Mouse (Mus musculus): Measurements from ENCODE around the gene Gpr37l1. TPM values are rescaled to one million over a fixed set of nuclear protein-coding genes. Genes with fewer than 3 reads are reported as not detected.
"Not testable (repeated sequence)": the region's sequence is repeated elsewhere in the genome, so short reads cannot be mapped to it uniquely, and the experiment has no call there.

Gpr37l1 gene
- polyA plus RNA-seq, 1 experiment from 2014 or later: not detected

- H3K27me3 ChIP-seq (ENCODE audit: insufficient read depth, low read length): 0 out of 2 replicates have a peak, but pooled peaks cover 4% of the 10 kb centered on the region
- no peaks in the 10 kb centered on the region for H3K36me3 ChIP-seq (replicated peaks; ENCODE audit: insufficient read depth, low read length)
- no peak for ATAC-seq
- no peak overlapping the region for H3K4me2 ChIP-seq (ENCODE audit: low read depth, low read length)
- no peak for DNase-seq
- H3K4me1 ChIP-seq (ENCODE audit: insufficient read depth): no peaks in the 10 kb centered on the region
- no peak for TF ChIP-seq EP300 (IDR thresholded peaks at IDR 0.05; ENCODE audit: low read depth)
- TF ChIP-seq CTCF (IDR thresholded peaks at IDR 0.05; ENCODE audit: low read depth): no peak
- H3K9ac ChIP-seq (replicated peaks): no peak overlapping the region
- no peak overlapping the region for H3K27ac ChIP-seq (ENCODE audit: low read depth)
- H3K4me3 ChIP-seq (ENCODE audit: low read depth, low read length): no peak overlapping the region
- H3K9me3 ChIP-seq (ENCODE audit: low read length): no peaks in the 10 kb centered on the region
- WGBS (ENCODE audit: insufficient replicate concordance): 78% methylated on average over 4 of the region's 4 CpGs
Measured at GRCm38 (mm10) chr1:135189186-135189585, 21.7 kb upstream of the Gpr37l1 start.

GRCm38 (mm10) chr1:135188197-135188596 lies 20.7 kb upstream of the Gpr37l1 start:
- TF ChIP-seq CTCF (IDR thresholded peaks at IDR 0.05; ENCODE audit: low read depth) (no peak), EP300 (IDR thresholded peaks at IDR 0.05; ENCODE audit: low read depth) (no peak)
- Histone ChIP-seq H3K9me3 (ENCODE audit: low read length) (no peaks in the 10 kb centered on the region), H3K4me3 (ENCODE audit: low read depth, low read length) (no peak overlapping the region), H3K36me3 (replicated peaks; ENCODE audit: insufficient read depth, low read length) (no peaks in the 10 kb centered on the region), H3K27ac (ENCODE audit: low read depth) (no peak overlapping the region), H3K4me2 (ENCODE audit: low read depth, low read length) (no peak overlapping the region), H3K9ac (replicated peaks) (no peak overlapping the region), H3K4me1 (ENCODE audit: insufficient read depth) (0 out of 2 replicates have a peak, but pooled peaks cover 2% of the 10 kb centered on the region), H3K27me3 (ENCODE audit: insufficient read depth, low read length) (0 out of 2 replicates have a peak, but pooled peaks cover 4% of the 10 kb centered on the region)
- DNase-seq: no peak
- 55% methylated on average over 3 of the region's 3 CpGs for WGBS (ENCODE audit: insufficient replicate concordance)
- ATAC-seq: no peak

DNA sequence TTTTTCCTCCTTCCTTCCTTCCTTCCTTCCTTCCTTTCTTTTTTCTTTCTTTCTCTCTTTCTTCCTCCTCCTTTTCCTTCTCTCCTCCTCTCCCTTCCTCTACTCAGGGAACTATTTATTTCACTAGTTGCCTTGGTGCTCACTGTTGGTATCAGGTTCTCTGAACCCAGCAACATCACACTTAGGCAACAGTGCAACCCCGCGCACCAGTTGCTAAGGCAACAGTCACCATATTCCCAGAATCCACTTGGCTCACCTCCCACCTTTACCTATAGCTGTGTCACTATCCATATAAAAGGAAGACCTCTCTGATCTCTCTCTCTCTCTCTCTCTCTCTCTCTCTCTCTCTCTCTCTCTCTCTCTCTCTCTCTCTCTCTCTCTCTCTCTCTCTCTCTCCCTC lies 19.5 kb upstream of the Gpr37l1 start:
- not testable (repeated sequence) for H3K27me3 ChIP-seq (ENCODE audit: insufficient read depth, low read length); ATAC-seq; H3K4me2 ChIP-seq (ENCODE audit: low read depth, low read length); H3K9me3 ChIP-seq (ENCODE audit: low read length); H3K4me3 ChIP-seq (ENCODE audit: low read depth, low read length); H3K9ac ChIP-seq (replicated peaks); H3K36me3 ChIP-seq (replicated peaks; ENCODE audit: insufficient read depth, low read length); H3K4me1 ChIP-seq (ENCODE audit: insufficient read depth); DNase-seq; H3K27ac ChIP-seq (ENCODE audit: low read depth)
- WGBS (ENCODE audit: insufficient replicate concordance): 38% methylated on average over 2 of the region's 2 CpGs

DNA sequence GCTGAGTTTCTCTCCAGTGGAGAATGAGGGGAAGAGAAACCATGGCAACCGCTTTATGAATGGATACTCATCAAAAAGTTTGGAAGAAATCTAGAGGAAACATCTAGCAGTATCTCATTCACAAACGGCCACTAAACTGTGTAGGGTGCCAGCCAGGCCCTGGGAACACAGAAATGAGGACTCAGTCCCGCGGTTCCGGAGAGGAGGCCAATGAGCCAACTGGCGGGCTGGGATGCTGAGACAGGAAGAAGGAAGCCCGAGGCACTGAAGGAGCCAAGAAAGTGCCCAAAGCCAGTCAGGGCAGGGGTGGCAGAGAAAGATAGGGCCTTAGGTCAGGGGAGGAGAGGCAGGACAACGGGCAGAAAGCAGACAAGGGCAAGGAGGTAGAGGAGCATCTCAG lies 18.9 kb upstream of the Gpr37l1 start:
- H3K4me2 ChIP-seq (ENCODE audit: low read depth, low read length): no peak overlapping the region
- TF ChIP-seq CTCF (IDR thresholded peaks at IDR 0.05; ENCODE audit: low read depth) (no peak), EP300 (IDR thresholded peaks at IDR 0.05; ENCODE audit: low read depth) (no peak)
- H3K36me3 ChIP-seq (replicated peaks; ENCODE audit: insufficient read depth, low read length): no peaks in the 10 kb centered on the region
- WGBS (ENCODE audit: insufficient replicate concordance): 39% methylated on average over 8 of the region's 8 CpGs
- no peak for ATAC-seq
- 0 out of 2 replicates have a peak, but pooled peaks cover 4% of the 10 kb centered on the region for H3K4me1 ChIP-seq (ENCODE audit: insufficient read depth)
- no peak for DNase-seq
- 0 out of 2 replicates have a peak, but pooled peaks cover 4% of the 10 kb centered on the region for H3K27me3 ChIP-seq (ENCODE audit: insufficient read depth, low read length)
- no peak overlapping the region for H3K9ac ChIP-seq (replicated peaks)
- H3K27ac ChIP-seq (ENCODE audit: low read depth): no peak overlapping the region
- no peak overlapping the region for H3K4me3 ChIP-seq (ENCODE audit: low read depth, low read length)
- no peaks in the 10 kb centered on the region for H3K9me3 ChIP-seq (ENCODE audit: low read length)

- no peak overlapping the region for H3K4me3 ChIP-seq (ENCODE audit: low read depth, low read length)
- 63% methylated on average over 5 of the region's 5 CpGs for WGBS (ENCODE audit: insufficient replicate concordance)
- no peak for TF ChIP-seq CTCF (IDR thresholded peaks at IDR 0.05; ENCODE audit: low read depth)
- TF ChIP-seq EP300 (IDR thresholded peaks at IDR 0.05; ENCODE audit: low read depth): no peak
- H3K27me3 ChIP-seq (ENCODE audit: insufficient read depth, low read length): 0 out of 2 replicates have a peak, but pooled peaks cover 4% of the 10 kb centered on the region
- no peak overlapping the region for H3K9ac ChIP-seq (replicated peaks)
- DNase-seq (no peak), ATAC-seq (no peak)
- no peaks in the 10 kb centered on the region for H3K36me3 ChIP-seq (replicated peaks; ENCODE audit: insufficient read depth, low read length)
- no peak overlapping the region for H3K27ac ChIP-seq (ENCODE audit: low read depth)
- no peaks in the 10 kb centered on the region for H3K9me3 ChIP-seq (ENCODE audit: low read length)
- H3K4me1 ChIP-seq (ENCODE audit: insufficient read depth): 0 out of 2 replicates have a peak, but pooled peaks cover 4% of the 10 kb centered on the region
- H3K4me2 ChIP-seq (ENCODE audit: low read depth, low read length): no peak overlapping the region
Measured at GRCm38 (mm10) chr1:135185936-135186335, 18.5 kb upstream of the Gpr37l1 start.

DNA sequence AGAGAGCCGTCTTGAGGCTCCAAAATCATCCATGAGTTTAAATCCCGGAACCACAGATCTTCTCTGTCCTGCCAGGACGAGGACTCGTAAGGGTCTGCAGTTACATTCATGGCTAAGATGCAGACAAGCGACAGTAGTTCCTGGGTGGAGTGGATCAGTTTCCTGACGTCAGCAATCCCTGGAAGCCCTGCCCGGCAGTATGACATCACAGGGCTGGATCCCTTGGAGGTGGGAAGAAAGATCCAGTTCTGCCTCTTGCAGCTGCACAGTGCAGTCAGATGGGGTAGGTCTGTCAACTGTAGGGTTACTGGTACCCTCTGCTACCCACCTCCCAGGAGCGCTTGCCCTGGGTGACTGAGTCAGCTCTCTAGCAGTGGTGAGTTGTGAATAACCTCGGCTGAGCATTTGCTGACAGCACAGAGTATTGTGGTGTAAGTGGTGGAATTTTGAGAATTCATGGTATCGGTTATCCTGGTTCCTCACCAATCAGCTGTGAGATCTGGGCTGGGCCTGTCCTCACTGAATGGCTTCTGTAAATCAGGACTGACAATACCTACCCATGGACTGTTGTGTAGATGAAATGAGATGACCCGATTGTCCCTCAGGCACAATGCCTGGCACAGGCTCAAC lies 16.6 kb upstream of the Gpr37l1 start:
- H3K27me3 ChIP-seq (ENCODE audit: insufficient read depth, low read length): 0 out of 2 replicates have a peak, but pooled peaks cover 4% of the 10 kb centered on the region
- no peak overlapping the region for H3K4me2 ChIP-seq (ENCODE audit: low read depth, low read length)
- H3K4me1 ChIP-seq (ENCODE audit: insufficient read depth): 0 out of 2 replicates have a peak, but pooled peaks cover 4% of the 10 kb centered on the region
- no peak overlapping the region for H3K27ac ChIP-seq (ENCODE audit: low read depth)
- TF ChIP-seq CTCF (IDR thresholded peaks at IDR 0.05; ENCODE audit: low read depth) (no peak), EP300 (IDR thresholded peaks at IDR 0.05; ENCODE audit: low read depth) (no peak)
- no peak for ATAC-seq
- 65% methylated on average over 11 of the region's 11 CpGs for WGBS (ENCODE audit: insufficient replicate concordance)
- no peaks in the 10 kb centered on the region for H3K9me3 ChIP-seq (ENCODE audit: low read length)
- H3K36me3 ChIP-seq (replicated peaks; ENCODE audit: insufficient read depth, low read length): no peaks in the 10 kb centered on the region
- no peak overlapping the region for H3K9ac ChIP-seq (replicated peaks)
- no peak overlapping the region for H3K4me3 ChIP-seq (ENCODE audit: low read depth, low read length)
- no peak for DNase-seq

All from liver, postnatal 0 days (tissue).